Mouse (Mus musculus) C2C12 (cell line): ENCODE results near the gene Tmed4. TPM values are rescaled to one million over a fixed set of nuclear protein-coding genes. Genes with fewer than 3 reads are reported as not detected.

ENCODE experiments used
- H3K27me3 ChIP-seq: one replicate; pipeline ENCODE4 v1.6.1; 2011; ENCODE audit not compliant: control insufficient read depth, insufficient read depth, insufficient read length
- H3K36me3 ChIP-seq: one replicate; pipeline ENCODE4 v1.6.1; 2011; ENCODE audit not compliant: control insufficient read depth, insufficient read depth
- H3K4me3 ChIP-seq: one replicate; pipeline ENCODE4 v1.5.1; 2011; ENCODE audit warnings: mild to moderate bottlenecking, control low read depth; ENCODE audit not compliant: poor library complexity, insufficient read depth, severe bottlenecking
- H3K79me2 ChIP-seq: one replicate; pipeline ENCODE4 v1.6.1; 2011; ENCODE audit not compliant: control insufficient read depth, insufficient read depth
- H3K79me3 ChIP-seq: one replicate; pipeline ENCODE4 v1.6.1; 2011; ENCODE audit warnings: low read depth, control low read depth
- H3ac ChIP-seq: one replicate; pipeline ENCODE3; 2011; ENCODE audit warnings: low read depth; ENCODE audit not compliant: control insufficient read depth, insufficient read length
- CEBPB ChIP-seq: IDR thresholded peaks from one replicate; pipeline ENCODE4 v1.6.1; 2011; ENCODE audit warnings: low read depth, mild to moderate bottlenecking, control low read depth, moderate library complexity
- CTCF ChIP-seq: IDR thresholded peaks from one replicate; pipeline ENCODE4 v1.5.1; 2011; ENCODE audit not compliant: control insufficient read depth, insufficient read depth, insufficient read length
- FOSL1 ChIP-seq: IDR thresholded peaks from one replicate; pipeline ENCODE4 v1.8.0; 2011; ENCODE audit warnings: mild to moderate bottlenecking, low read length; ENCODE audit not compliant: poor library complexity, insufficient read depth, severe bottlenecking
- MAX ChIP-seq: IDR thresholded peaks from one replicate; pipeline ENCODE4 v1.6.1; 2011; ENCODE audit warnings: mild to moderate bottlenecking, control low read depth
- MYOD1 ChIP-seq: IDR thresholded peaks from one replicate; pipeline ENCODE4 v1.6.1; 2011; ENCODE audit warnings: low read depth; ENCODE audit not compliant: control insufficient read depth, insufficient read length
- MYOG ChIP-seq: IDR thresholded peaks from one replicate; pipeline ENCODE4 v1.6.1; 2011; ENCODE audit not compliant: control insufficient read depth, insufficient read length; ENCODE audit errors: extremely low read depth
- USF1 ChIP-seq: IDR thresholded peaks from one replicate; pipeline ENCODE4 v1.6.1; 2011; ENCODE audit warnings: low read depth, mild to moderate bottlenecking, control low read depth, moderate library complexity
- polyA plus RNA-seq: library from polyadenylated mRNA; unstranded; fragments of >200 nt; fragmentation: generic; extraction: Trizol; gene quantifications from one replicate; pipeline ENCODE4 v1.2.1, GENCODE M21; 2012; ENCODE audit warnings: missing spikeins

Gene Tmed4
- polyA plus RNA-seq, 1 experiment: 58.0 TPM

DNA sequence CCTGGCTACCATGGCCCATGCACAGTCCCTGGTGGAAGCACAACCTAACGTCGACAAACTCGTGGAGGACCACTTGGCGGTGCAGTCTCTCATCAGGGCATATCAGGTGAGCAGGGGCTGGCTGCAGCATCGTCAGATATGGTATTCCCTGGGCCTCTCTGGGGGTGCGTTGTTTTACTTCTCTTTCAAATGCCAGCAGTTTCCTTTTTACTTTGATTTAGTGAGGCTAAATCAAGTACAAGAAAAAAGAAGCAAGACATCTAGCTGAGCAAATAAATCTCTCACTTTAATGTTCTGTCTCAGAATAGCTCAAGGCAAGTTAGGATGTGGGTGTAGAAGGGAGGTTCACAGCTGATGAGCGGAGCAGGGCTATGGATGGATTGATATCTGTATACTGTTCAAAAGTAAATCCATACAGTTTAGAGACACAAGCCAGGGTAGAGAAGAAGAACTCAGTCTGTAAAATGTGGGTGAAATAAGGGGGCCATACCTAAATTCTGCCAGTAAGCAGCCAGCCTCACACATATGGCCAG, 39.3 kb upstream of the Tmed4 start:
- H3K27me3 ChIP-seq: no peaks in the 10 kb centered on the region
- peaks cover 13% of the 10 kb centered on the region for H3K79me2 ChIP-seq
- H3K4me3 ChIP-seq: no peak overlapping the region
- peaks cover 54% of the 10 kb centered on the region for H3K36me3 ChIP-seq
- no peak overlapping the region for H3ac ChIP-seq
- peaks cover 2% of the 10 kb centered on the region for H3K79me3 ChIP-seq
- no peak for TF ChIP-seq CEBPB
- no peak for TF ChIP-seq MYOG
- no peak for TF ChIP-seq FOSL1
- TF ChIP-seq MAX: no peak
- TF ChIP-seq CTCF: no peak
- TF ChIP-seq MYOD1: no peak
- TF ChIP-seq USF1: no peak

DNA sequence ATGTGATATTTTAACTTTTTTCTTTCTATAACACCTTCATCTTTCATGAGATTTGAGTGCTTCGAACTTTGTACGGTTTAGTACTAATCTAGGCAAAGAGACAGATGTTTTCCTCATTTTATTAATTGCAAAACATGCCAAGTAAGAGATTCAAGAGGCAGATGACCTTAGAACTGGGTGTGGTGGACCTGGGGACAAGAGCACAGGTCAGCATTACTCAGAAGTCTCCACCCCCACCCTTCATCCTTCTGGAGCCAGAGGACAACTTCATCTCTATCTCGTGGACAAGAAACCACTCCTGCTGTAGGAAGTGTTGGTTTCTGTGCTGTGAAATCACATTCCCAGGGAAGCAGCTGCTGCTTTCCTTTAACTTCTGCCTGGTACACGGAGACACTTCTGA, 33.5 kb upstream of the Tmed4 start:
- no peak for TF ChIP-seq USF1
- no peak for TF ChIP-seq MAX
- TF ChIP-seq FOSL1: no peak
- no peak for TF ChIP-seq MYOD1
- no peak for TF ChIP-seq MYOG
- TF ChIP-seq CTCF: no peak
- TF ChIP-seq CEBPB: no peak
- no peak overlapping the region for H3K4me3 ChIP-seq
- H3K79me3 ChIP-seq: peaks cover 11% of the 10 kb centered on the region
- no peak overlapping the region for H3ac ChIP-seq
- peaks cover 47% of the 10 kb centered on the region for H3K79me2 ChIP-seq
- no peaks in the 10 kb centered on the region for H3K27me3 ChIP-seq
- H3K36me3 ChIP-seq: peaks cover 43% of the 10 kb centered on the region

- peaks cover 64% of the 10 kb centered on the region for H3K36me3 ChIP-seq
These were observed 31.3 kb upstream of the Tmed4 start for GRCm38 (mm10) chr11:6305943-6306430.

DNA sequence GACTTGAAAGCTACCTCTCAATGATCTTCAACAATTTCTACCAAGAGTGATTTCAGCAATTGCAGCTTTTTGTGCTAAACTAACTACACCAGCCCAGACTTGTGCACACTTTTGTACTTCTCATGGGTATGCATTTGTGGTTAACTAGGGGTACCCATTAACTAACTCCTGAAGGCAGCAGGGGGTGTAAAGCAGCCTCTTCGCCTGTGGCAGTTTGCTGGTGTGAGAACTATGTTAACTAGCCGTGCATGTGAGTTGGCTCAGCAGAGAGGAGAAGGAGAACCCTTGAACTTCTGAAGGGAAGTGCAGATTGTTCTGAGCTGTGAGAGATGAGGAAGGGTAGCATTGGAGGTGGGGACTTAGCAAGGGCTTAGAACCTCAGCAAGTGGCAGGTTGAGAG, 28.1 kb upstream of the Tmed4 start:
- no peak overlapping the region for H3ac ChIP-seq
- H3K36me3 ChIP-seq: peaks cover 82% of the 10 kb centered on the region
- peaks cover 69% of the 10 kb centered on the region for H3K79me2 ChIP-seq
- no peak overlapping the region for H3K4me3 ChIP-seq
- TF ChIP-seq CEBPB (no peak), MAX (no peak), FOSL1 (no peak), CTCF (no peak), MYOD1 (no peak), MYOG (no peak), USF1 (no peak)
- H3K27me3 ChIP-seq: no peaks in the 10 kb centered on the region
- H3K79me3 ChIP-seq: peaks cover 9% of the 10 kb centered on the region

More at GRCm38 (mm10) chr11:6305943-6306430, 31.3 kb upstream of the Tmed4 start:
- Histone ChIP-seq H3ac (no peak overlapping the region), H3K27me3 (no peaks in the 10 kb centered on the region), H3K4me3 (no peak overlapping the region), H3K79me2 (peaks cover 58% of the 10 kb centered on the region), H3K79me3 (peaks cover 11% of the 10 kb centered on the region)
- TF ChIP-seq MYOD1 (no peak), CTCF (no peak), CEBPB (no peak), FOSL1 (no peak), MYOG (no peak), MAX (no peak), USF1 (no peak)

DNA sequence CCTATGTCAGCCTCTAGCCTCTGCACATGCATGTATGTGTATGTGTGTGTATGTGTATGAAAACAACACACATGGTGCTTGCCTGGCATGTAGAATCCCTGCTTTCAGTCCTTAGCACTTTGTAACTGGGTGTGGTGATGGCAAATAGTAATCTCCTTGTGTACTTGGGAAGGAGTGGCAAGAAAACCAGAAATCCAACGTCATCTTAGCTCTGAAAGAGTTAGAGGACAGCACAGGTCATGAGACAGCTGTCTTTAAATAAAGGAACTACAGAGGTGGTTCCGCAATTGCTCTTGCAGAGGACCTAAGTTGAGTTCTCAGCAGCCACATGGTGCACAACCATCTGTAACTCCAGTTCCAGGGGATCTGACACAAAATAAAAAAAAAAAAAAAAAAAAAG, 24.8 kb upstream of the Tmed4 start:
- peaks cover 86% of the 10 kb centered on the region for H3K79me2 ChIP-seq
- no peaks in the 10 kb centered on the region for H3K27me3 ChIP-seq
- H3ac ChIP-seq: no peak overlapping the region
- no peak overlapping the region for H3K4me3 ChIP-seq
- TF ChIP-seq MAX (no peak), CTCF (no peak), CEBPB (no peak), USF1 (no peak), MYOD1 (no peak), MYOG (no peak), FOSL1 (no peak)
- H3K36me3 ChIP-seq: peaks cover 77% of the 10 kb centered on the region
- peaks cover 35% of the 10 kb centered on the region for H3K79me3 ChIP-seq

GRCm38 (mm10) chr11:6296077-6296476, 21.4 kb upstream of the Tmed4 start:
- Histone ChIP-seq H3K79me3 (peaks cover 58% of the 10 kb centered on the region), H3K36me3 (peaks cover 49% of the 10 kb centered on the region), H3K79me2 (peaks cover 90% of the 10 kb centered on the region), H3K27me3 (no peaks in the 10 kb centered on the region), H3ac (no peak overlapping the region), H3K4me3 (no peak overlapping the region)
- TF ChIP-seq MAX (no peak), USF1 (no peak), FOSL1 (no peak), CEBPB (no peak), MYOG (no peak), MYOD1 (no peak), CTCF (no peak)
